Mouse (Mus musculus) hindbrain, embryonic 16.5 days (tissue): ENCODE results near the gene LTO1. TPM values are rescaled to one million over a fixed set of nuclear protein-coding genes. Genes with fewer than 3 reads are reported as not detected.
A peak's percentile ranks its signal among the peaks of the same experiment; 100 is the strongest.
"Not testable (repeated sequence)": the region's sequence is repeated elsewhere in the genome, so short reads cannot be mapped to it uniquely, and the experiment has no call there.

Experiments used
- ATAC-seq: fragments of 200-750 bp; cut with Nextera tagmentation; 2 replicates; pipeline ENCODE4 v1.8.0; 2017; ENCODE audit warnings: moderate TSS enrichment, moderate library complexity
- H3K27ac ChIP-seq: fragments of 300-500 bp; sonication (generic); 2 replicates; pipeline ENCODE4 v1.5.1; 2014; ENCODE audit warnings: low read depth, mild to moderate bottlenecking, control low read depth, low read length, moderate library complexity
- H3K27me3 ChIP-seq: fragments of 300-500 bp; sonication (generic); replicated peaks from 2 replicates; pipeline ENCODE4 v1.6.1; 2014; ENCODE audit warnings: low read length; ENCODE audit not compliant: control insufficient read depth, insufficient read depth
- H3K36me3 ChIP-seq: fragments of 300-500 bp; sonication (generic); 2 replicates; pipeline ENCODE4 v1.6.1; 2014; ENCODE audit warnings: mild to moderate bottlenecking, low read length, moderate library complexity, mixed read lengths; ENCODE audit not compliant: control insufficient read depth, insufficient read depth
- H3K4me1 ChIP-seq: fragments of 300-500 bp; sonication (generic); 2 replicates; pipeline ENCODE4 v1.6.1; 2014; ENCODE audit warnings: low read depth, low read length; ENCODE audit not compliant: control insufficient read depth, insufficient read depth
- H3K4me2 ChIP-seq: fragments of 300-500 bp; sonication (generic); 2 replicates; pipeline ENCODE4 v1.6.1; 2014; ENCODE audit warnings: mild to moderate bottlenecking, low read length, control low read depth, moderate library complexity
- H3K4me3 ChIP-seq: fragments of 300-500 bp; sonication (generic); 2 replicates; pipeline ENCODE4 v1.5.1; 2014; ENCODE audit warnings: mild to moderate bottlenecking, low read length, control low read depth, moderate library complexity
- H3K9ac ChIP-seq: fragments of 300-500 bp; sonication (generic); 2 replicates; pipeline ENCODE4 v1.6.1; 2014; ENCODE audit warnings: low read depth, mild to moderate bottlenecking, control low read depth, low read length, moderate library complexity
- H3K9me3 ChIP-seq: fragments of 300-500 bp; sonication (generic); 2 replicates; pipeline ENCODE4 v1.6.1; 2014; ENCODE audit warnings: mild to moderate bottlenecking, low read length, moderate library complexity; ENCODE audit not compliant: control insufficient read depth
- WGBS: fragments of 180-500 bp; shearing (Covaris S2); extraction: QIAGEN DNeasy Blood & Tissue Kit; methylation state at CpG from one replicate; pipeline ENCODE4 v1.1.7; 2014; 5-methylcytosine and 5-hydroxymethylcytosine counted together
- polyA plus RNA-seq: library from polyadenylated mRNA; unstranded; fragments of >200 nt; fragmentation: Nextera tagmentation; extraction: Ambion mirVana; gene quantifications from 2 replicates; pipeline ENCODE4 v1.2.1, GENCODE M21; 2015

Gene LTO1
- polyA plus RNA-seq, 1 experiment from 2014 or later: 32.5 TPM

- Histone ChIP-seq H3K36me3 (no peaks in the 10 kb centered on the region), H3K9ac (no peak overlapping the region), H3K4me3 (no peak overlapping the region), H3K9me3 (no peaks in the 10 kb centered on the region), H3K27ac (no peak overlapping the region), H3K4me1 (no peaks in the 10 kb centered on the region), H3K4me2 (no peak overlapping the region), H3K27me3 (no peaks in the 10 kb centered on the region; the same call in 1 of the 2 replicates)
- ATAC-seq: no peak
- WGBS: 8% methylated on average over 18 of the region's 18 CpGs
Measured at GRCm38 (mm10) chr7:144888564-144889299, 26.2 kb upstream of the LTO1 start.

- not testable (repeated sequence) for H3K36me3 ChIP-seq, H3K27me3 ChIP-seq, ATAC-seq, H3K4me3 ChIP-seq, H3K9ac ChIP-seq, H3K27ac ChIP-seq, H3K4me2 ChIP-seq, H3K9me3 ChIP-seq
- H3K4me1 ChIP-seq: peaks cover 10% of the 10 kb centered on the region
- WGBS: 86% methylated on average over 1 of the region's 1 CpGs
Measured at GRCm38 (mm10) chr7:144890661-144891060, 24.2 kb upstream of the LTO1 start.

GRCm38 (mm10) chr7:144891863-144892262, 23.0 kb upstream of the LTO1 start:
- Histone ChIP-seq H3K36me3 (no peaks in the 10 kb centered on the region), H3K27me3 (peaks cover 6% of the 10 kb centered on the region), H3K4me1 (peaks cover 19% of the 10 kb centered on the region), H3K9ac (no peak overlapping the region), H3K4me3 (no peak overlapping the region), H3K4me2 (no peak overlapping the region), H3K9me3 (no peaks in the 10 kb centered on the region), H3K27ac (no peak overlapping the region)
- no peak for ATAC-seq
- WGBS: 74% methylated on average over 2 of the region's 2 CpGs

GRCm38 (mm10) chr7:144892322-144892721, 22.6 kb upstream of the LTO1 start:
- peaks cover 19% of the 10 kb centered on the region for H3K4me1 ChIP-seq
- no peaks in the 10 kb centered on the region for H3K36me3 ChIP-seq
- H3K4me3 ChIP-seq: no peak overlapping the region
- H3K27me3 ChIP-seq: peaks cover 8% of the 10 kb centered on the region
- no peak for ATAC-seq
- no peak overlapping the region for H3K27ac ChIP-seq
- H3K9me3 ChIP-seq: no peaks in the 10 kb centered on the region
- no peak overlapping the region for H3K9ac ChIP-seq
- H3K4me2 ChIP-seq: no peak overlapping the region
- WGBS: 31% methylated on average over 6 of the region's 6 CpGs

- H3K9me3 ChIP-seq: no peaks in the 10 kb centered on the region
- no peak overlapping the region for H3K4me2 ChIP-seq
- H3K9ac ChIP-seq: no peak overlapping the region
- WGBS: 1% methylated on average over 5 of the region's 5 CpGs
- H3K36me3 ChIP-seq: no peaks in the 10 kb centered on the region
- no peak for ATAC-seq
- H3K4me3 ChIP-seq: no peak overlapping the region
- H3K27me3 ChIP-seq: peaks cover 10% of the 10 kb centered on the region
- peaks cover 19% of the 10 kb centered on the region for H3K4me1 ChIP-seq
- H3K27ac ChIP-seq: no peak overlapping the region
Measured at GRCm38 (mm10) chr7:144894191-144894590, 20.7 kb upstream of the LTO1 start.

- no peak for ATAC-seq
- Histone ChIP-seq H3K4me1 (peaks cover 19% of the 10 kb centered on the region), H3K9ac (0 out of 2 replicates have a peak overlapping the region, but pooled peaks have one; percentile 35), H3K9me3 (no peaks in the 10 kb centered on the region), H3K4me3 (peak overlapping the region; percentile 50), H3K36me3 (no peaks in the 10 kb centered on the region), H3K4me2 (peak overlapping the region; percentile 96), H3K27ac (no peak overlapping the region), H3K27me3 (peaks cover 13% of the 10 kb centered on the region)
- WGBS: 0% methylated on average over 4 of the region's 4 CpGs
Measured at GRCm38 (mm10) chr7:144894706-144895105, 20.2 kb upstream of the LTO1 start.

GRCm38 (mm10) chr7:144895305-144896111, 19.4 kb upstream of the LTO1 start:
- Histone ChIP-seq H3K27me3 (peaks cover 13% of the 10 kb centered on the region), H3K4me2 (peak overlapping the region; percentile 96), H3K4me1 (peaks cover 19% of the 10 kb centered on the region), H3K27ac (peak overlapping the region; percentile 59; the same call in 1 of the 2 replicates), H3K4me3 (peak overlapping the region; percentile 50), H3K9ac (peak overlapping the region; percentile 64), H3K9me3 (no peaks in the 10 kb centered on the region), H3K36me3 (no peaks in the 10 kb centered on the region)
- WGBS: under 1% methylated on average over 34 of the region's 37 CpGs
- peak; percentile 87 for ATAC-seq

GRCm38 (mm10) chr7:144896294-144897218, 18.3 kb upstream of the LTO1 start, which contains the start of gene Fgf15:
Fgf15 (plus strand) TSS chr7:144896531.
- Histone ChIP-seq H3K9ac (peak within 1 kb of the TSS; percentile 64), H3K27me3 (peaks cover 13% of the 10 kb centered on the region), H3K36me3 (no peaks in the 10 kb centered on the region), H3K4me2 (peak within 1 kb of the TSS; percentile 96), H3K4me3 (peak within 1 kb of the TSS; percentile 50), H3K27ac (peak within 1 kb of the TSS; percentile 59; the same call in 1 of the 2 replicates), H3K9me3 (no peaks in the 10 kb centered on the region), H3K4me1 (peaks cover 19% of the 10 kb centered on the region)
- WGBS: under 1% methylated on average over 65 of the region's 65 CpGs
- ATAC-seq: peak; percentile 31; the same call in 1 of the 2 replicates
